Mouse (Mus musculus): ENCODE measurements around the gene Arid4a.
A peak's percentile ranks its signal among the peaks of the same experiment; 100 is the strongest.
"Not testable (repeated sequence)": the region's sequence is repeated elsewhere in the genome, so short reads cannot be mapped to it uniquely, and the experiment has no call there.

The Arid4a gene

DNA sequence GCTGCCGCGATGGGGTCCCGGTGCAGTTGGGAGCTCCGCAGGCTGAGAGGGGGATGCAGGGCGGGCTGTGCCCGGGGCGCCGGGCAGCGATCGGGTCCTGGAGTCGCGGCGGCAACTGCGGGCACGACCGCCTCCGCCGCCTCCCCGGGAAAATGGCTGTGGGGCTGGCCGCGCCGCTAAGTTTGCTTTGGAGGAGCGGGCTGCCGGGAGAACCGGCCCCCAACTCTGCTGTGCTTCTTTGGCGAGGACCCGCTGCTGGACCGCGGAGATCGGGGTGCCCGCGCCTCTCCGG lies 367 bp downstream of the Arid4a start:
- peak in 1 of 2 experiments; percentile 16 for DNase-seq (ENCODE audit: low spot score in 2 of 2)

DNA sequence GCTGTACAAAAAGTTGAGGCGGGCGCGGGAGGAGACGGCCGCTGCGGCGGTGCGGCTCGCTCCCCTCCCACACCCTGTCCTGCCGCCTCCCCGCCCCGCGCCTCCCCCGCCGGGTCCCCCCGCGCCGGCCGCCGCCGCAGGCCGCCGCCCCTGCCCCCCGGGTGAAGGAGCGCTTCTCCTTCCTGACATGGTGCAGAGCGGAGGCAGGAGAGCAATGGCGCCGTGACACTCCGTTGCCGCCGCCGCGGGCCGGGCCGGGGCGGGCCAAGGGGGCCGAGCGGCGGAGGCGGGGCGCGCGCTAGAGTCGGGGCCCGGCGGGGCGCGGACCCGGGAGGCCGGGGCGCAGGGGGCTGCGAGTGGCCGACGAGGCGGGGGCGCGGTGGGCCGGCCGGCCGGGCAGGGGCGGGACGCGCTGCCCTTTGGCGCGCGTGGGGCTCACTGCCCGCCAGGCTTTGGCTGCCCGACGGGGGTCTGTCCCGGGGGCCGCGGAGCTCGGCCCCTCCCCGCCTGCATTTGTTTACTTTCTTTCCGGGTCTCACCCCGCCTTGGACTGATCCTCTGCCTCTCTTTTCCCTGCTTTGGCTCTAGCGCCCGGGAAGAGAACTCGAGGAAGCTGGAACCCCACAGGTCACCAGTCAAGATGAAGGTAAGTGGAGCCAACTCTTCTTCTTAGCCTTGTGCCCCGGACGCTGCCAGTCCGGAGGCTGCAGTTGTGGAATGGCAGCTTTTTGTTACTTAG lies 882 bp downstream of the Arid4a start:
- DNase-seq (ENCODE audit: low spot score in 2 of 2): peak; percentile 21 to 28

DNA sequence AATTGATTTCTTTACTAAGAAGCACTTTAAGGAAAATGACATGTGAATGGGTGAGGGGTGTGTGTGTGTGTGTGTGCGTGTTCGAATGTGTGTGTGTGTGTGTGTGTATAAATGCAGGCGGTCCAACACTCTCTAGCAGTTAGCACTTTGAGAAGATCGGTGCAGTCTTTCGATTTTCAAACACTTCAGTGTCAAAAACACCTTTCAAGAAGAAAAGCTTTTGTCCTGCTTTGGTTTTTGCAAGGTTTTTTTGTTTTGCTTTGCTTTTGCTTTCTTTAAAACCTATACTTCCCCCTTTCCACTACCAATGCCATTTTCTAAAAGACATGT lies 1.4 kb downstream of the Arid4a start:
- DNase-seq (ENCODE audit: low spot score in 2 of 2): no peak

DNA sequence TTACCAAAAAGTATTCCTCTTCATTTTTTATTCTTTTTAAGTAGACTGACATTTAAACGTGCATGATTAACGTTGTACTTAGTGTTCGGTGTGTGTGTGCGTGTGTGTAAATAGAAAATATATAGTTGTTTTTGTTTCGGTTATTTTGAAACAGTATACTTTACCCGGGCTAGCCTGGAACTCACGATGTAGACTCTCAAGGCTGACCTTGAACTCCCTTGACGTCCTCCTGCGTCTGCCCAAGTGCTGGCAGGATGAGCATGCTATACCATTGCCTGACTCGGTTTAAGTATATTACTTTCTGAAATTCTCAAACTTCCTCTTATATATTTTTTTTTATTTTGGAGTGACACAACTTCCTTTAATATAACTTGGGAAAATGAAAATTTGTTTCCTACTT lies 2.0 kb downstream of the Arid4a start:
- no peak for DNase-seq (ENCODE audit: low spot score in 2 of 2)

DNA sequence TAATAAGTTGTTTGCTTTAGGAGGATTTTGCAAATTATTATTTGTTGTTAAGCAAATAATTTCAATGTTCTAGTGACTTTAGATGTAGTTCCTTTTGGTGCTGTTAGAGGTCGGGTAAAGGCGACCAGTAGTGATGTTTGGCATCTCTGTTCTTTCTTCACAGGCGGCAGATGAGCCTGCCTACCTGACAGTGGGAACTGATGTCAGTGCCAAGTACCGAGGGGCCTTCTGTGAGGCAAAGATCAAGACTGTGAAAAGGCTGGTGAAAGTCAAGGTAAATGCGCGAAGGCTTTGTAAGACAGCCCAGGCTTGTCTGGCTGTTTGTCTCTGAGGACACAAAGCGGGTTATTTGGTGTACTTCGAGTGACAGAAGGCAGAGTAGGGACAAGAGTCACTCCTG lies 3.4 kb downstream of the Arid4a start:
- DNase-seq (ENCODE audit: low spot score in 2 of 2): no peak

GRCm38 (mm10) chr12:71024411-71024810 lies 8.6 kb downstream of the Arid4a start:
- DNase-seq (ENCODE audit: low spot score in 2 of 2): no peak

- not testable (repeated sequence) for DNase-seq (ENCODE audit: low spot score in 2 of 2)
Measured at GRCm38 (mm10) chr12:71028265-71028664, 12.5 kb downstream of the Arid4a start.

- no peak for DNase-seq (ENCODE audit: low spot score in 2 of 2)
Measured at GRCm38 (mm10) chr12:71030260-71030659, 14.5 kb downstream of the Arid4a start.

DNA sequence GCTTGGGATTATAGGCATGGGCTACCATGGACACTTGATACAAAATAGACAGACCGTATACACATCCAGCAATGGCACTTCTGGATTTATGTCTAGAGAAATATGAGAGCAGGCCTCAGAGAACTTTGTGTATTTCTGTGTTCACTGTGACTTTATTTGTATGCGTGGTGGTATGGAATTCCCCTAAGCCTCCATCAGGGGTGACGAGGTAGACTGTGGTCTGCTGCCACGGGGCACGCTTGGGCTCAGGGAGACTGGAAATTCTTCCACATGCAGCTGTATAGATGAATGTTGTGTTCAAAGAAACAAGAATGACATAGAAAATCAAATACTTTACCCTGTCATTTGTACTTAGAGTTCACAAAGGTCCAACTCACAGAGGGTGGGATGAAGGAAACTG lies 14.9 kb downstream of the Arid4a start:
- no peak for DNase-seq (ENCODE audit: low spot score in 2 of 2)

- DNase-seq (ENCODE audit: low spot score in 2 of 2): no peak
Measured at GRCm38 (mm10) chr12:71035826-71036225, 20.0 kb downstream of the Arid4a start.

DNA sequence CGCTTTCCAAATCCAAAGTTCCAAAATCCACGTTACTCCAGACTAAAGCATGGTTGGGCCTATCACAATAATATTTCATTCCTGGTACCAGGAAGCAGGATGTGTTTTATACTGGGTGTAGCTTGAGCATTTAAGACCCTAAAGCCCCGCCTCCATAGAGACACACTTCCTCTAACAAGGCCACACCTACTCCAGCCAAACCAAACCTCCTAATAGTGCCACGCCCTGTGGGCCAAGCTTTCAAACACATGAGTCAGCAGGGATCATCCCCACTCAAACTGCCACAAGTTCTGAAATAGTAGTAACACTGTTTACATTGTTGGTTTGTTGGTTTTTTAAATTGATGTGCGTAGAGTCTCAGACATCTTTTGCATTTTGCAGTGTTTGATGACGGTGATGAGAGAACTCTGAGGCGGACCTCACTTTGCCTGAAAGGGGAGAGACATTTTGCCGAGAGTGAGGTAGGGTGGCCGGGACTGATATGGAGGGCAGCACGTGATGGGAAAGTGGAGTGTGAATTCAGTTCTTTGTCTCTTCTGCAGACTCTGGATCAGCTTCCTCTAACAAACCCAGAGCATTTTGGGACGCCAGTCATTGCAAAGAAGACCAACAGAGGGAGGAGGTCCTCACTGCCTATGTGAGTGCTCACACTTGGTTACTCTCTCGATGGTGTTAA lies 21.1 kb downstream of the Arid4a start:
- no peak for DNase-seq (ENCODE audit: low spot score in 2 of 2)

DNA sequence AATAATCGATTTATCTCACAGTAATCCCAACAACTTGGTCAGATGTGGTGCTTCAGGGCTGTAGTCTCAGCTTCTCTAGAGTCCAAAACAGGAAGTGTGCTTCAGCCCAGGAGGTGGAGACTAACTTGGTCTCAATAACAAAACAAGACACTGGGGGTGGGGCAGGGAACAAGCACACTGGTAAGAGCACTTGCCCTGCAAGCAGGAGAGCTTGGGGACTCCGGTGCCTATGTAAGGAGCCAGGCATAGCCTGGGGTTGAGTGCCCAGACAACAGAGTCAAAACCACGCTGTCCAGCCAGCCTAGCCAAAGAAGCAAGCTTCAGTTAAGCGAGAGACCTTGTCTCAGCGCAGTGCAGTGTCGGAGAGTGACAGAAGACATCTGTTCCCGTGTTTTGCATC lies 24.7 kb downstream of the Arid4a start:
- DNase-seq (ENCODE audit: low spot score in 2 of 2): no peak

DNA sequence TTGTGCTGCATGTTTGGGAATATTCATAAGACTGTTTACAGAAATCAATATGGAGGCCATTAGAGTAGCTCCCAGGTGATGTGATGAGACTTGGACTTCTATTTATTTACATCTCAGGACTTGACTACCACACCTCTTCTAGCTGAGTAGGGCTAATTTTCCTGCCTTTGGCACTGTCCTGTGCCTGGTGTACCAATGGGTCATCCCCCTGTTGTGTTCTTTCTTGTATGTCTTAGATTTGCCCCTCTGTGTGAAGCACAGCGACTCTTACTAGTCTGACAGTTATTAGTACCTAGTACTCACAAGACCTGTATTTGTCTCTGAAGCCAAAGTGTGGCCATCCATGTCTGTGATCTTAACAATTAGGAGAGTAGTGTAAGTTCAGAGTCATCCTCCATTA lies 26.7 kb downstream of the Arid4a start:
- DNase-seq (ENCODE audit: low spot score in 2 of 2): no peak

- no peak for DNase-seq (ENCODE audit: low spot score in 2 of 2)
Measured at GRCm38 (mm10) chr12:71043571-71043970, 27.8 kb downstream of the Arid4a start.

DNA sequence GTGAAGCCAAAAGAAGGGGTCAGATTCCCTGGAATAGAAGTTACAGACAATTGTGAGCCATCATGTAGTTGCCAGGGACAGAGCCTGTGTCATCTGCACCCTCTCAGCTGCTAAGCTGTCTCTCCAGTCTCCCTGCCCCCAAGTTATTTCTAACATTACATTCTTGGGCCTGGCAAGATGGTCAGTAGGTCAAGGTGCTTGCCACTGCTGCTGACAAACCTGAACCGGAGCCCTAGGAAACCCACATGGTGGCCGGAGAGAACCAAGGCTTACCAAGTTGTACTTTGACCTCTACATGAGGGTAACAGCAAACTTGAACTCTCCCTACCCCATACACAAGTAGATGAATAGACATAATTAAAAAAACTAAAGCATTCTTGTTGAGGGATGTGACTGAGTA lies 28.7 kb downstream of the Arid4a start:
- DNase-seq (ENCODE audit: low spot score in 2 of 2): no peak

GRCm38 (mm10) chr12:71046501-71046900 lies 30.7 kb downstream of the Arid4a start:
- DNase-seq (ENCODE audit: low spot score in 2 of 2): no peak

DNA sequence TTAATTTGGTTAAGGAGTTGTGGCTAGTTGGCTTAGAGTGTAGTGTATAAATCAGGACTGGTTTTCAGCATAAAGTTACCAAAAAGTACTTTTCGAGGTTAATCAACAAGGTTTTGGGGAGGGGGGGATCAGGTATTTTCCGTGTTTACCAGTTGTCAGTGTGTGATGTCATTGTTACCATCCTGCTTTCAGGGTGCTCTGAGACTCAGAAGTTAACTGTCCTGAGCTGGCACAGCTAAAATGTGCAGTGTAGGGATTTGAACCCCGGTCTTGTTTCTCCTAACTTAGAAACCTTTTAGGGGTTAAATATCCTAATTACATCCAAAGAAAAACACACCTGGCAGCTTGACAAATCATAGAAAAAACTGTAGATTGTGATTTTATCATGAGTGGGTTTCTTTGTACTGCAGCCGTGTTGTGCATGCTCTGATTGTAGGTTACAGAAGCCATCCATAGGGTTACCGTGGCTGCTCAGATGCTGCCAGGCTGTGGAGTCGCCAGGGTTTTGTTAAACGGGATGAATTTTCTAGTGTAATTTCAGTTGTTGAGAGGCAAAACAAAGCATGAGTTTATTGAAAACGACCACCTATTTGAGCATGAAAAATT lies 31.8 kb downstream of the Arid4a start:
- DNase-seq (ENCODE audit: low spot score in 2 of 2): no peak

GRCm38 (mm10) chr12:71048117-71048516 lies 32.3 kb downstream of the Arid4a start:
- DNase-seq (ENCODE audit: low spot score in 2 of 2): peak; percentile 93 to 94

DNA sequence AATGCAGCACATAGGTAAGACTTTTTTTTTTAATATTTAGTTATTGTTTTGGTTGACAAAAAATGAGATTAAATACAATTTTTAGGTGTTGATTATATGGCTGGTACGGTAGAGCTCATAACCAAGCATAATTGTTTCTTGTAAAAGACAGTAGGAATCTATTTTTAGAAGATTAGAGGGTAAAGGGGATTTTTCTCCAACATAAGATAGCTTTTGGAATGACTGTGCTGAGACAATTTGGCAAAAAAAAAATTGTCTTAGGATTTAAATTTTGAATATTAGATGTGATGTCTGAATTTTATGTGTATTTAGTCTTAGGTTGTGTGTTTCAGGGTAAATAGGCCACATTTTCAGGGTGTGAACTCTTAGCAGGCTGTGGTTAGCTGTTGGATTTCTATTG lies 32.8 kb downstream of the Arid4a start:
- DNase-seq (ENCODE audit: low spot score in 2 of 2): no peak

DNA sequence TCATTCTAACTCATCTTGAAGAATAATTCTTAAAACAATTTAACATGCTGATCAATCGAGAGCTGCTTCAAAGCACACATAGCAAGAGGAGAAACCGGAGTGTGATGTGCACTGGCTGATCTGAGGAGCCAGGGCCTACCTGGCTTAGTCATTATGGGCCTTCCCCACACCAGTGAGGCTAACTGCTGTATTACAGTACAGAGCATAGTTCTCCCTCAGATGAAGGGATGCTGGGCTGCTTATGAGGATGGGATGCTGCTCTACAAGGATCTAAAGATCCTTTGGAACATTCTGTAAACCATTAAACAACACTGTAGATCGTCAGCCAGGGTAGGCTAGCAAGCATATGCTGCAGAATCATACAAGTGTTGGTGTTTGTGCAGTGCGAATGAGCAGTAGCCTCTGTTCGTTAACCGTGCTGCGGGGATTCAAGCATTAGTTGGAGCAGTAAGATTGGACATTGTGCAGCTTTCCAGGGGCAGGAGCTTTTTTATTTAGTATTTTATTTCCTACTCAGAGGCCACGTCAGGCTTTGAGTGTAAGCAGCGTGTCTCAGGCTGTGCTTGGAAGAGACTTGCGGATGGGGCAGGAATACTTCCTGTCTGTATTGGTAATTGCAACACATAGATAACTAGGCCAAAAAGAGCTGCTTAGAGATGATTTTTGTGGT lies 33.9 kb downstream of the Arid4a start:
- DNase-seq (ENCODE audit: low spot score in 2 of 2): no peak

GRCm38 (mm10) chr12:71051079-71051478 lies 35.3 kb downstream of the Arid4a start:
- DNase-seq (ENCODE audit: low spot score in 2 of 2): no peak

GRCm38 (mm10) chr12:71052341-71052995 lies 36.7 kb downstream of the Arid4a start:
- DNase-seq (ENCODE audit: low spot score in 2 of 2): no peak
